Mouse (Mus musculus) NIH3T3 (cell line): ENCODE measurements around the gene Dapk3.
"Not testable (repeated sequence)": the region's sequence is repeated elsewhere in the genome, so short reads cannot be mapped to it uniquely, and the experiment has no call there.

Experiments
- DNase-seq: peaks from one replicate; pipeline ENCODE4 v3.0.0-alpha.2; 2012; ENCODE audit warnings: low read depth

The Dapk3 gene

DNA sequence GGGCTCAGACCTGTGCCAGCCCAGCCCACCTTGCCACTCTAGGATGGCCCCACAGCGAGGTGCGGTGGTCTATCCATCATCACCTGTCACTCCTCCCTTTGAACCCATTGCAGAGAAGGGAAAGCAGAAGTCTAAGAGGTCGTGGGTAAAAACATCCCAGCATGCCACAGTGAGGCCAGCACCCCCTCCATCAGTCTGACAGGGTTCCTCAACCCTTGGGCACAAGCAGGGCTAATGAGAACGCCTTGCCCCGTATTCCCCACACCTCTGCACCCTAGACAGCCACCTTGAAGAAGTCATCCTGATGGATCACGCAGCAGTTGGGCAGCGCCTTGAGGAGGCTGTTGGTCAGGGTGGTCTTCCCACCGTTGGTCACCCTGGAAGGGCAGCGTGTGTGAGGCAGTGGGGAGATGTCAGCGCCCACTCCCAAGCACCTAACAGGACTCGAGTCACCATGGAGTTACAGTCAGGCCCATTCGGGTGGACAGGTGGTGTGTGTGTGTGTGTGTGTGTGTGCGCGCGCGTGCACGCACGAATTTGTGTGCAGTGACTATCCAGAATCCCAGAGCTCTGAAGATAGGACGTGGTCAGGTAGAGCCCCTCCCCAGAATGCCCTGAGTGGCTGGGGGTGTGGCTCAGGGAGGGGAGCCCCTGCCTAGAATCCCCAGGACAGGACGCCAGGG, 17.9 kb downstream of the Dapk3 start:
- no peak for DNase-seq

DNA sequence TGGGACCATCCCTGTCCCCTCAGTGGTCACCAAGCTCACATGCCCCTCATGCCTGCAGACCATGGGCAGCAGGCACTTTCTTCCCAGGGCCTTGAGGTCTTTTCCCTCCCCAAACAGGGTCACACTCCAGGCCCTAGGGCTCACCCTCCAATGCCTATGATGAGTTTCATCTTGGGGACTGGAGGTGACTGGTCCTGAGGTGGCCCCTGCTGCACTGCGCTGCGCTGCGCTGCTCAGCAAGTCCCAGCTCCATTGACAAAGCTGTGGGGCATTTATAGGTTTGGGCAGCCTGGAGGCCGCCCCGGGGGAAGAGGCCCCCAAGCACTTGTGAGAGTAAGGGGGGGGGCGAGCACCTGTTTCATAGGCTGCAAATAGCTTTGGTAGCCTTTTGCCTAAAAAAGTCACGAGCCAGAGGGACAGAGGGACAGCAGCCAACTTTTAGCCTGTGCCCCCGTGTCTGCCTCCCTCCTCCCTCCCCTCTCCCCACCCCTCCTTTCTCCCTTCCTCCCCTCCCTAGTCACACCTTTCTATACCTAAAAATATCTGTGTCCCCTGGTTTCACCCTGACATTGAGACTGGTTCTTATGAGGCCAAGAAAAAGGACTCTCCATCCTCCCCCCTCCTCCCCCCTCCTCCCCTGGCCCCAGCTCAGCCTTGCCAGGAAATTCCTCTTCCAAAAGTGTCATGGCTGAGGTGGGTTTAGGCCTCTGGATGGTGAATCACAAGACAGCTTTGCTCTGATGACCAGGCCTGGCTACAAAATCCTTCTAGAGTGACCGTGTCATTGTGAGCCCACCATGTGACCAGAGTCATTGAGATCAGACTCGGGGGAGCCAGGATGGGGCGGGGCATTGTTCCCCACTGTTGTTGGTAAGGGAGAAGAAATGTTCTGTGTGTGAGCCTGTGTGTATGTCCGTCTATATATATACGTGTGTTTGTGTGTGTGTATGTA, 19.3 kb downstream of the Dapk3 start, which contains the start of gene Nmrk2:
Gene Nmrk2 (minus strand): TSS at position 245 of the 952 bp plus-strand sequence.
- DNase-seq = peak; percentile 47

DNA sequence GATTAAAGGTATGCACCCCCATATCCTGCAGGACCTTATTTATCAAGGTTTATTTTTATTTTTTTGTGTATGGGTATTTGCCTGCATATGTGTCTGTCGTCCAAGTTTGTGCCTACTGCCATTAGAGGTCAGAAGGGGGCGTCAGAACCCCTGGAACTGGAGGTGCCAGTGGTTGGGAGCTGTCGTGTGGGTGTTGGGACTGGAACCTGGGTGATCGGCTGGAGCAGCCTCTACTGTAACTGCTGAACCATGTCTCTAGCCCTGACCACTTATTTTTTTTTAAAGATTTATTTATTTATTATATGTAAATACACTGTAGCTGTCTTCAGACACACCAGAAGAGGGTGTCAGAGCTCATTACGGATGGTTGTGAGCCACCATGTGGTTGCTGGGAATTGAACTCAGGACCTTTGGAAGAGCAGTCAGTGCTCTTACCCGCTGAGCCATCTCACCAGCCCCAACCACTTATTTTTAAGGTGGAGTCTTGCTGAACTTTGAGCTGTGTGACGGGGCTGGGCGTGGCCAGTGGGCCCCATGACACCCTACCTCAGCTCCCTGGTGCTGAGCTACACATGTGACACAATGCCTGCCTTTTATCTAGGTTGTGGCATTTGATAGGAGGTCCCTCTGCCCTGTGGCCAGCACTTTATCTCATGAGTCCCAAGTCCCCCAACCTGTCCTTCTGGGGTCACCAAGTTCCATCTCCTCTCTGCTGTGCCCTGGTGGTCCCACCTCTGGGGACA, 20.3 kb downstream of the Dapk3 start:
- DNase-seq = no peak

DNA sequence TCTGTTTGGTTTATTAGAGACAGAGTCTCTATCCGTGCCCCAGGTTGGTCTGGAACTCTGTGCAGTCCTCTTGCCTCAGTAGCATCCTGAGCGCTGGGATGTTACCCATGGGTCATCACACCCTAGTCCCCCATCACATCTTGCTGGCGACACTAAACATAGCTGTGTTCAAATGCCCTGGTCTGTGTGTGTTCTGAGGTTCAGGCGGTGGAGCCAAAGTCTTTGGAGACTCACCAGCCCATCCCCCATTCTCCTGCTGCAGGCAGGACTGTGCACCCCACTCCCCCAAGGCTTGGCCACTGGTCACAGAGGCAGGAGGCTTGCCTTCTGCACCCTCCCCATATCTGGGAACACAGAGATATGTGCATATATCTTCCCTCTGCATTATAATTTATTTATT, 21.3 kb downstream of the Dapk3 start:
- DNase-seq = no peak

DNA sequence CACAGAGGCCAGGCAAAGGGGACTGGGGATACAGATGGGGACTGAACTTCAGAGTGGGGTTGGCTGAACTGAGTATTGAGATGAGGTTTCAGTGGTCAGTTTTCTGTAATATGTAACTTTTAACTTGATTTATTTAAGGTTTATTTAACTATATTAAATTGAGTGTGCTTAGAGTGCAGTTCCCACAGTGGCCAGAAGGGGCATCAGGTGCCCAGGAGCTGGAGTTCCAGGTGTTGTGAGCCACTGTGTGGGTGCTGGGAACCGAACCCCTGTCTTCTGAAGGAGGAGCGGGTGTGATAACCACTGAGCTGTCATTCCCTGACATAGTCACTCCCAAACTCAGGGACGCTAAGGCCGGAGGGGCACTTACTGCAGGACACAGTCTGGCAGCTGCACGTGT, 27.3 kb downstream of the Dapk3 start:
- no peak for DNase-seq

DNA sequence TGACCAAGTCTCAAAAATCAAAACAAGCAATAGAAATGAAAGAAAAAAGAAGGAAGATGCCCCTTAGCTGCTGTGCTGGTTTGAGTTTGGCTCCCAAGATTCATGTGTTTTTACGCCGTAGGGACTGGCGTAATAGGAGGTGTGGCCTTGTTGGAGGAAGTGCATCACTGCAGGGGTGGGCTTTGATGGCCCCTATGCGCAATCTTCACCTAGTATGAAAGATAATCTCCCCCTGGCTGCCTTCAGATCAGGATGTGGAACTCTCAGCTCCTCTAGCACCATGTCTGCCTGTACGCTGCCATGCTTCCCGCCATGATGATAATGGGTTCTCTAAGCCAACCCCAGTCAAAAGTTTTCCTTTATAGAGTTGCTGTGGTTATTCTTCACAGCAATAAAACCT, 33.5 kb downstream of the Dapk3 start:
- no peak for DNase-seq

DNA sequence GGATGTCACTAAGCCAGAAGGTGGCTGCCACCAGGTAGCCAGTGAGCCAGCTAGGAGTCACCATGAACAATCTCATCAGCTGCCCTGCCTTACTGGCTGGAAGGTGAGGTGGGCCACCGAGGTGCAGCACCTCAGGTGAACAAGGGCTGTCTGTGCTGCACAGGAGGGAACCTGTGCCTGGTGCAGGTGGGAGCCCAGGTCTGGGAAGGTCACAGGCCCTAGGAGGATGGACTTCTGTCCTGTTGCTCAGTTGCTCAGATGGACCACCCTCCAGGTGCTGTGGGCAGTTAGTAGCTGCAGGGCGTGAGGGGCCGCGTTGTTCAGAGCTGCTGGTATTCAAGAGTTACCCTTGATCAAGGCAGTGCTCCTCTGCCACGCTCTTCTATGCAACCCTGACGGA, 34.0 kb downstream of the Dapk3 start:
- no peak for DNase-seq

DNA sequence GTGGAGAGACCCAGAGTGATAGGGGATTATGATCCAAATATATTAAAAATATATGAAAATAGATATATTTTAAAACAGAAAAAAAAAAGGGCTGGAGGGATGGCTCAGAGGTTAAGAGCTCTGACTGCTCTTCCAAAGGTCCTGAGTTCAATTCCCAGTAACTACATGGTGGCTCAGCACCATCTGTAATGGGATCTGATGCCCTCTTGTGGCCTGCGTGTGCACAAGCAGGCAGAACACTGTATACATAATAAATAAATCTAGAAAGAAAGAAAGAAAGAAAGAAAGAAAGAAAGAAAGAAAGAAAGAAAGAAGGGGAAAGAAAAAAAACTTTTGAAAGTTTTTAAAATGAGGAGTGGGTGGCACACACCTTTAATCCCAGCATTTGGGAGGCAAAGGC, 34.5 kb downstream of the Dapk3 start:
- peak; percentile 71 for DNase-seq

DNA sequence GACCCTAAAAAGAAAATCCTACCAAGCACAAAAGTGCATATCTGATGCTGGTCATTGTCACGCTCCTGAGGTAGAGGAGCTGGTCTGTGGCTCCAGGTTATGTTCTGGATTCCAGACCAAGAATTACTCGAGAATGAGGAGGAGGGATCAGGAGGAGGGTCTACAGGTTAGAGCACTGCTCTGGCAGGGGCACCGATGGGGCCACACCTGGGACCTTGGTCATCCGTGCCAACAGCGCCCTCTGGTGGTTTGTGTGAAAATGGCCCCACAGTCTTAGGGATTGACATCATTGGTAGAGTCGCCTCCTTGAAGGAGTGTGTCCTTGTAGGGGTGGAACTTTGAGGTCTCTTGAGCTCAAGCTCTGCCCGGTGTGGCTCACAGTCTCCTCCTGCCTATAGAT, 35.2 kb downstream of the Dapk3 start:
- peak; percentile 71 for DNase-seq

DNA sequence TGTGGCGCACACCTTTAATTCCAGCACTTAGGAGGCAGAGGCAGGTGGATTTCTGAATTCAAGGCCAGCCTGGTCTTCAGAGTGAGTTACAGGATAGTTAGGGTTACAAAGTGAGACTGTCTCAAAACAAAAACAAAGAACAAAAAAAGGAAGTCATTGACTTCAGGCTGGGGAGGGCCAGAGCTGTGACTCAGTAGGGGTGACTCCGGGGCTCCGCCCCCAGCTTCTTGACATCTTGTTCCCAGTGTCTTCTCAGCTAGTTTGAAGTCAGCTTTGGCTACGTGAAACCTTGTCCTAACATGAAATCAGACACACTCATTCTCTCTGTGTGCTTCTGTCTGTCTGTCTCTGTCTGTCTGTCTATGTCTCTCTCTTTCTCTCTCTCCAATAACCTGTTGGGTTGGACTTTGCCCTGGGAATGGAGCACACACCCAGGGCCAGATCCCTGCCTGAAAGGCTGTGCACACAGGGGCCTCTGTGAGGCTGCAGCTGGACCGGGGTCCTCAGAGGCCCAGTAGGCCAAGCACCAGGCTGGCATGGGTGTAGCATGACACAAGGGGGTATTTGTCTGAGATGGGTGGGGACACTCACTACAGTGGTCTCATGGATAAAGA, 38.7 kb downstream of the Dapk3 start:
- no peak for DNase-seq

DNA sequence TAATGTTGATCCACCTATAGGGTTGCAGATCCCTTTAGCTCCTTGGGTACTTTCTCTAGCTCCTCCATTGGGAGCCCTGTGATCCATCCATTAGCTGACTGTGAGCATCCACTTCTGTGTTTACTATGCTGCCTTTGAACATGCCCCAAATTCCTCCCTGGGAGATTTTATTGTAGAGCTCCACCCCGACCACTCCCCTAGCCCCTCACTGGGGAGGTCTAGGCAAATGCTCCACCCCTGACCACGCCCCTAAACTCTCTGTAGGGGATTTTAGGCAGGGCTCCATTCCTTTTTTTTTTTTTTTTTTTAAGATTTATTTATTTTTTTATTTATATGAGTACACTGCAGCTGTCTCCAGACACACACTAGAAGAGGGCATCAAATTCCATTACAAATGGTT, 40.9 kb downstream of the Dapk3 start:
- not testable (repeated sequence) for DNase-seq

DNA sequence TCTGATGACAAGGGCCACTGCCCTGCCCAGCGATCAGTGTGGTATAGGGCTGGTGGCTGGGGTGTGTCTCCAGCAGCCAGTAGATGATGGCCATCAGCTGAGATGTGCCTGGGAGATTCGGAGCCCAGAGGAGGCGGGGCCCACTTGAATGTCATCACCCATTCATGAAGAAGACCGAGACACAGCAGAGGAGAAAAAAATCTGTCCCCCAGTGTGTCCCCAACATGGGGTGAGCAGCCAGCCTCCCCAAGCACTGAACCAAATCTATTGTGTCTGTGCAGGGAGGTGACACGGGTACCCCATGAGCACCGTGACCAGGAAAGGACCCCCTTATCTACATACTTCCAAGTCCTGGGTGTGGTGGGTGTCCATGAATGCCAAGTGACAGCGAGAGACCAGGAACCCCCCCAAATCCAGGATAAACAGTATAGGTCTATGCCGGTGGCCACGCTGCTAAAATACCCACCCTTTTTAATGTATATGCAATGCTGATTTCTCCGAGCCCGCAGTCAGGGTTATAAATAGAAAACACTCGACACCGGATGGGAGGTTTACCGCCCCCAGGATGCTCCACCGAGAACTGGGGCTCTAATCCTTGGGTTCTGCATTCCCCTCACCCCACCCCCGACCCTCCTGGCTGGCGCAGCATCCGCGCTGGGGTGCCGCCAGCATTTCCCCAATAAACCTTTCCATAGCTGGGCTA, 47.1 kb downstream of the Dapk3 start:
- no peak for DNase-seq

DNA sequence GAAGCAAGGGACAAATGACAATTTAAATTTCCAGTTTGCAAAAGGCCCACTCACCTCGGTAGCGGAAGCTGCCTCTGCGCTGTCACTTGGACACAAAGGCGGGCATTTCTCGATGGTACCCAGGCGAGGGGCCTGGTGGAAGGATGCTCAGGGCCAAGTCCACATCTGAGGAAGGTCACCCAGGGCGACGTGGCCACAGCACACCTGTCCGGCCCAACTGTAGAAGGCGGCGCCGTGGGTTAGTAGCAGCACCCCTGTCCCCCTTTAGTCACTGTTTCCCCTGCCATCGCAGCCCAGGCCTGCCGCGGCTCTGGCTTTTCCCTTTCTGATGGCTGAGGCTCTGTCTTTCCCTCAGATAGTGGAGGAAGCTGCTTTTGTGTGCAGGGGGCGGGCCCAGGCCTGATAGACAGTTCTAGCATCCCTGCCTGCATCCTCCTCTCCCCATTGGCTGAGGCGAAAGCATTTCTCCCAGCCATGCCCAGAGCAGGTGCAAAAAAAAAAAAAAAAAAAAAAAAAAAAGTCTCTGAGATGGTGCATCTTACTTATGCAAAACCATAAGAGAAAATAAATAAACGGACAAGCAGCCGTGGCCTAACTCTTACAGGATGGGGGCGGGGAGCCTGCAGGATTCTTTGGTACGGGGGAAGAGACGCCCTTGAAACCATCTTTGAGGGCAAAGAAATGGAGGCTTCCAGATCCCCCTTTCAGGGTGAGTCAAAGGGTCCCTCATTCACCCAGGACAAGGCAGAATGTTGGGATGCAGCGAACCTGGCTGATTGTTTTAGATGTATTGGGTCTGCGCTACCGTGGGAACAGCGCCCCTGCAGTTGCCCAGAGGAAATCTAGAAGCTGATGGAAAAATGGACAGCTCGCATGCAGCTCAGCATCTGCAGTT, 47.9 kb downstream of the Dapk3 start, which contains the start of gene Atcay:
Gene Atcay (minus strand): TSS at position 396 of the 895 bp plus-strand sequence.
- DNase-seq = no peak

DNA sequence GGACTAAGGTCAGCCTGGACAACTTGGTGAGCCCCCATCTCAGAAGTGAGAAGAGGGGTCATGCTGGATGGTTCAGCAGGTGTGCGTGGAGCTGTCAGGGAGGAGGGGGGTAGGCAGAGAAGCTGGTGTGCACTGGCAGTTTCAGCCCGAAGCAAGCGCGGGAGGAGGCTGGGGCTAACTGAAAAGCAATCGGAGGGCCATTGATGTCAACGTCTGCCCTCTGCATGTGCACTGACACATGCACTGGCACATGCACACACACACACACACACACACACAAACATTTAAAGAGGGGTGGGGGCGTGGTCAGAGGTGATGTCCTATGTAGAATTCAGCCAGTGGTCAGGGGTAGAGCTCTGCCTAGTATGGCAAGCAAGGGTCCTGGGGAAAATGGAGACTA, 48.6 kb downstream of the Dapk3 start:
- DNase-seq = no peak

DNA sequence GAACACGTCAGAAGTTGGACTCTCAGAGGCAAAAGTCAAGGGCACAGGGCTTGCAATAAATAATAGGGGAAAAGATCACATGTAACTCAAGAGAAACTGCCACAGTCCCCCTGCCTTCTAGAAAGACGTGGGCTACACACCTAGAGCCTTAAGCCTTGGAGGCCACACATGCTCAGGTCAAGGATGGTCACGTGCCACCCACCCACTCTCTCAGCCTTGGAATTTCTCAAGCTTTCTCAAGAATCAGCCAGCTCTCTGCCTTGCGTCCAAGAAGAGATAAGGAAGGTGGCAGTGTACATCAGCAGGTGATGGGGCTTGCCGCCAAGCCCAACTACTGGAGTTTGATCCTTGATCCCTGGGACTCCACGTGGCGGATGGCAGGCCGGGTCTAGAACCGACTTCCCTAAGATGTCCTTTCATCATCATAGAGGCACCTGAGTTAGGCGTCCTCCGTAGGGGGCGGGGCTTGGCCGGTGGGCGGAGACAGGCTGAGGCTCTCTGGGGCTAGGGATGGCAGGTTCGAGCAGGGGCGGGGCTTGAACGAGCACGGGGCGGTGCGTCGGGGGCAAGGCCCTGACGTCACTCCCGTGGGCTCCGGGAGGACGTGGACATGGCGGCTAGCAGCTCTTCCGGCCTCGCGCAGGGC, 49.9 kb downstream of the Dapk3 start, which contains the start of gene Zfr2:
Gene Zfr2 (plus strand): TSS at position 576 of the 646 bp plus-strand sequence.
- peak; percentile 97 for DNase-seq

DNA sequence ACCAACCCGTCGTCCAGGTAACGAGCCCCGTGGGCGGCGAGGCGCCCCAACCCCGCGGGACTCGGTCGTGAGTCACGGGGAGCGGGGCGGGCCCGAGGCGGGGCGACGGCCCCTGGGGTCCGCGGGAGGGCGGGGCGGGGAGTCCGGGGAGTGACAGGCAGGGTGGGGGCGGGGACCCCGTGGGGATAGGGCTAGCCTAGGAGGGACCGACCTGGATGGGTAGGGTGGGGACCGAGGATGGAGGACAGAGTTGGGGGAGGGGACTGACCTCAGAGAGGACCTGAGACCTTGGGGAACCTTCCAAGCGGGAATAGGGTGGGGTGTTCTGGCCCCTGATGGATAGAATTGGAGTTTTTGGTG, 50.4 kb downstream of the Dapk3 start:
- no peak for DNase-seq

DNA sequence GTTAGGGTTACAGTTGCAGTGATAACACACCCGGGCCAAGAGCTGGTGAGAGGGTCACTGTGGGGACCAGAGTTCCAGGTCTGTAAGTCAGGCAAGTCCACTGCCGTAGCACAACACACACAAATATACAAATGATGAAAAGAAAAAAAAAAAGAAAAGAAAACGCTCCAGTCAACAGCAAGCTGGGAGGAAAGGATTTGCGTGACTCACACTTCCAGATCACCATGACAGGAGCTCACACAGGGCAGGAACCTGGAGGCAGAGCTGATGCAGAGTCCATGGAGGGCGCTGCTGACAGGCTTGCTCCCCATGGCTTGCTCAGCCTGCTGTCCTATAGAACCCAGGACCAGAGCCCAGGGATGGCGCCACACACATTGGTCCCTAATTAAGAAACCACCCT, 51.4 kb downstream of the Dapk3 start:
- peak; percentile 65 for DNase-seq

DNA sequence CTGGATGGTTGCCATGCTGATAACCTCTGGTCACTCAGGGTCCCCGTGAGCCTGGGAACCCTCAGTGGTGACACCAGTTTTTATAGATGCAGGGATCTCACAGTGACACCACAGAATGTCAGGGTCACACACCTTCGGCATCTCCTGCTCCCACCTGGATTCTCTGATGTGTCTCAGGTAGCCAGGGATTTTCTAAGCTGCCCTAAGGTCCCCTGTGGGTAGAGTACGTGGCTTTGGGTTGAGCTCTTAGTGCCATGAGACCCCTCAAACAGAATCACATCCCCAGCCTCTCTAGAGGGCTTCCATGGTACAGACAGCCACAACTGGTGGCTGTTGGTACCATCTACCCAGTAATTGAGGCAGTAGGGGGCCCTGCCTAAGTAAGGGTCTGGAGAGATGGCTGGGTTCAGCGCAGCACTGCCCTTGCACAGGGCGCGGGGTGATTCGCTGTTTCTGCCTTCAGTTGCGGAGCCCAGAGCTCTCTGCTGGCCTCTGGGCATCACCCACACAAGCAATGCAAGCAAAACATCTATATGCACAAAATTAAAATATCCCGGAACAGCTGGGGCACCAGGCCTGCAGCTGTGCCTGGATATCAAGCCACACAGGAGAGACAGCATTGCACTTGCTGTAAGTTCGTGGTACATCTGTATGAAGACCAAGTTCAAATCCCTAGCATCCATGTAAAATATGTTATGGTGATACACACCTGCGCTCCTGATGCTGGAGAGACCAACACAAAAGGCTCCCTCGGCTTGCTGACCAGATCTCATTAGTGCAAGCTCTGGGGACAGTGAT, 53.9 kb downstream of the Dapk3 start:
- no peak for DNase-seq

DNA sequence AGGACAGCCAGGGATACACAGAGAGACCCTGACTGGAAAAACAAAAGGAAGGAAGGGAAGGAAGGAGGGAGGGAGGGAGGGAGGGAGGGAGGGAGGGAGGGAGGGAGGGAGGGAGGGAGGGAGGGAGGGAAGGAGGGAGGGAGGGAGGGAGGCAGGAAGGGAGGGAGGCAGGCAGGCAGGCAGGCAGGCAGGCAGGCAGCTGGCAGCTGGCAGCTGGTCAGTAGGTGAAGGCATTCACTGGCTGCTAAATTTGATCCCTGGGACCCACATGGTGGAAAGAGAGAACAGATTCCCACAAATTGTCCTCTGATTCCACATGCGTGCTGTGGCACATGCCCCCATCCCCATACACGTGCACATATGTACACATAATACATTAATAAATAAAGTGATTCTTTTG, 55.8 kb downstream of the Dapk3 start:
- DNase-seq = no peak
